Mouse (Mus musculus) Patski (cell line): ENCODE measurements at regions not wholly inside any gene's neighbourhood (a gene's known extent, or its start where the extent isn't known, plus 50 kb on each side); places are given as distances from the start of the nearest gene placed in this dataset.

Experiments used
- ATAC-seq: fragments of 100-300 bp; one replicate; pipeline ENCODE4 v1.8.0; 2021
- CTCF ChIA-PET: fragments of 350-600 bp; sonication (Branson Sonifier 250); formaldehyde crosslinking; loops from one replicate; lab custom pipeline; 2022; ENCODE audit warnings: inconsistent platforms; lab: Charles Lee
- POLR2A ChIA-PET: fragments of 350-600 bp; sonication (Branson Sonifier 250); formaldehyde crosslinking; loops from one replicate; lab custom pipeline; 2022; ENCODE audit warnings: antibody characterized with exemption, inconsistent platforms; lab: Charles Lee
- DNase-seq: peaks from one replicate; pipeline ENCODE4 v3.0.0-alpha.2; 2011; ENCODE audit warnings: low read depth, low spot score
- H3K27me3 ChIP-seq: fragments of 371-371 bp; one replicate; pipeline ENCODE4 v1.5.1; 2021
- CTCF ChIP-seq: fragments of 100-300 bp; IDR thresholded peaks from one replicate; pipeline ENCODE4 v1.5.1; 2021
- in situ Hi-C: fragments of 300-500 bp; cut with MboI; formaldehyde crosslinking; loops from 3 replicates; pipeline ENCODE4 v1.11.1; 2018; ENCODE audit warnings: low pct_unique_long_range_greater_than_20kb, mixed read lengths

- CTCF ChIA-PET = interaction anchor here (0.8 to 1.7 kb wide), 2 partner anchors 15 to 24 kb away, joined by 3 to 4 read pairs; no protein-coding TSS in a partner anchor
- DNase-seq (no peak), ATAC-seq (no peak)
- no peaks in the 10 kb centered on the region for H3K27me3 ChIP-seq
- in situ Hi-C loops = no loop called here
- TF ChIP-seq CTCF = no peak
- POLR2A ChIA-PET = no interaction called here
Observed at GRCm38 (mm10) chr1:79522394-79522793, 82.5 kb upstream of the Scg2 start.

DNA sequence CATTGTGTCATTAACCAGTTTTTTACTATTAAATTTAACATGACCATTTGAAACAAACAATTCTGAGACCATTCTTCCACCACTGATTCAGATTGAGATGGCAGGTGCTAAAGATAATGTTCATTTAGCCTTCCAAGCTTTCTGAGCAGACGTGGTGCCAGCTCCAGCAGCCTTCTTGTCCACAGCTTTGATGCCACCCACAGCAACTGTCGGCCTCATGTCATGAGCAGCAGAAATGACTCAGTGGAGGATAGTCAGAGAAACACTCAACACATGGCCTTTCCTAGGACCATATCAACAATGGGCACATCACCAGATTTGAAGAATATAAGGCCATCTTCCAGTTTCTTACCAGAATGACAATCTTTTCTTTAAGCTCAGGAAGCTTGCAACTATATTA is 65.8 kb upstream of the Scg2 start:
- ATAC-seq = no peak
- ChIA-PET POLR2A (interaction anchor here (0.6 kb wide), 1 partner anchor 253 kb away, joined by 8 read pairs; no protein-coding TSS in a partner anchor), CTCF (no interaction called here)
- DNase-seq = no peak
- in situ Hi-C loops = no loop called here
- TF ChIP-seq CTCF = no peak
- H3K27me3 ChIP-seq = no peaks in the 10 kb centered on the region
